Mouse (Mus musculus) heart, adult 2 months (tissue): ENCODE measurements around the gene Lcn2. TPM values are rescaled to one million over a fixed set of nuclear protein-coding genes. Genes with fewer than 3 reads are reported as not detected.
A peak's percentile ranks its signal among the peaks of the same experiment; 100 is the strongest.

ENCODE experiments used
- DNase-seq, 2 experiments: peaks; one replicate each; pipeline ENCODE4 v3.0.0; 2021
- H3K27ac ChIP-seq: fragments of 200-600 bp; 2 replicates; pipeline ENCODE4 v1.8.1; 2022
- H3K27me3 ChIP-seq: fragments of 200-500 bp; 2 replicates; pipeline ENCODE4 v1.6.1; 2012; ENCODE audit warnings: mild to moderate bottlenecking, low read length, inconsistent platforms, mixed read lengths; ENCODE audit not compliant: control insufficient read depth, insufficient read depth
- H3K36me3 ChIP-seq: fragments of 200-500 bp; 2 replicates; pipeline ENCODE4 v1.6.1; 2012; ENCODE audit warnings: low read length, inconsistent platforms; ENCODE audit not compliant: control insufficient read depth, insufficient read depth
- H3K4me1 ChIP-seq: fragments of 200-500 bp; 2 replicates; pipeline ENCODE4 v1.6.1; 2011; ENCODE audit warnings: low read length; ENCODE audit not compliant: control insufficient read depth, insufficient read depth
- H3K4me3 ChIP-seq: fragments of 200-600 bp; 2 replicates; pipeline ENCODE4 v1.8.1; 2022
- H3K79me2 ChIP-seq: fragments of 200-500 bp; replicated peaks from 2 replicates; pipeline ENCODE4 v1.6.1; 2012; ENCODE audit warnings: mild to moderate bottlenecking, inconsistent platforms, low read length, moderate library complexity, mixed read lengths; ENCODE audit not compliant: control insufficient read depth, insufficient read depth
- H3K9ac ChIP-seq: fragments of 200-500 bp; 2 replicates; pipeline ENCODE4 v1.6.1; 2012; ENCODE audit warnings: low read depth, mild to moderate bottlenecking, control low read depth, inconsistent platforms, low read length, mixed read lengths
- CTCF ChIP-seq: fragments of 200-600 bp; IDR thresholded peaks from 2 replicates; pipeline ENCODE4 v1.8.1; 2022; ENCODE audit warnings: antibody characterized with exemption, mild to moderate bottlenecking, moderate library complexity
- EP300 ChIP-seq: fragments of 200-500 bp; IDR thresholded peaks from 2 replicates; pipeline ENCODE4 v1.6.1; 2011; ENCODE audit warnings: low read depth, low read length, control low read depth; ENCODE audit not compliant: insufficient read depth
- POLR2A ChIP-seq: fragments of 200-500 bp; IDR thresholded peaks from 2 replicates; pipeline ENCODE4 v1.6.1; 2011; ENCODE audit warnings: mild to moderate bottlenecking, low read depth, low read length, control low read depth; ENCODE audit not compliant: insufficient read depth
- WGBS: fragments of 180-500 bp; shearing (Covaris S2); methylation state at CpG from one replicate; pipeline ENCODE4 v1.1.7; 2018; 5-methylcytosine and 5-hydroxymethylcytosine counted together
- intact Hi-C: fragments of 180-260 bp; cut with DNase I; formaldehyde crosslinking; loops from one replicate; pipeline ENCODE4 v1.15.1; 2025
- polyA plus RNA-seq: library from polyadenylated mRNA; depleted of rRNA; stranded (reverse); fragments of >200 nt; gene quantifications from 2 replicates; pipeline ENCODE4 v1.2.3, GENCODE M21; 2012
- total RNA-seq, 2 experiments: library from RNA; stranded (reverse); gene quantifications; 2 replicates each; pipeline ENCODE4 v1.2.3; 2021

Lcn2 gene
- total and polyA plus RNA-seq, 3 experiments, result 4.1 to 11.3 (median 6.9) TPM

GRCm38 (mm10) chr2:32349625-32350255 lies 38.3 kb downstream of the Lcn2 start:
- intact Hi-C loops, result no loop called here
- DNase-seq, result no peak
- Histone ChIP-seq H3K27me3 (peaks cover 7% of the 10 kb centered on the region), H3K36me3 (no peaks in the 10 kb centered on the region), H3K9ac (no peak overlapping the region), H3K4me1 (no peaks in the 10 kb centered on the region; the same call in 1 of the 2 replicates), H3K27ac (no peak overlapping the region), H3K4me3 (no peak overlapping the region), H3K79me2 (no peaks in the 10 kb centered on the region)
- WGBS, result 50% methylated on average over 8 of the region's 8 CpGs
- TF ChIP-seq CTCF (no peak), POLR2A (no peak), EP300 (no peak)

GRCm38 (mm10) chr2:32348311-32348710 lies 39.7 kb downstream of the Lcn2 start:
- peaks cover 7% of the 10 kb centered on the region for H3K27me3 ChIP-seq
- WGBS, result 85% methylated on average over 11 of the region's 11 CpGs
- H3K79me2 ChIP-seq, result no peaks in the 10 kb centered on the region
- intact Hi-C loops, result no loop called here
- H3K4me3 ChIP-seq, result no peak overlapping the region
- H3K4me1 ChIP-seq, result no peaks in the 10 kb centered on the region; the same call in 1 of the 2 replicates
- H3K36me3 ChIP-seq, result no peaks in the 10 kb centered on the region
- no peak overlapping the region for H3K9ac ChIP-seq
- no peak for DNase-seq
- no peak for TF ChIP-seq CTCF
- no peak for TF ChIP-seq POLR2A
- TF ChIP-seq EP300, result no peak
- no peak overlapping the region for H3K27ac ChIP-seq

GRCm38 (mm10) chr2:32347019-32347418 lies 41.0 kb downstream of the Lcn2 start:
- no peaks in the 10 kb centered on the region for H3K79me2 ChIP-seq
- no peak for DNase-seq
- WGBS, result 79% methylated on average over 6 of the region's 6 CpGs
- TF ChIP-seq EP300, result no peak
- TF ChIP-seq CTCF, result no peak
- TF ChIP-seq POLR2A, result no peak
- no peak overlapping the region for H3K9ac ChIP-seq
- H3K4me3 ChIP-seq, result no peak overlapping the region
- no peak overlapping the region for H3K27ac ChIP-seq
- H3K36me3 ChIP-seq, result no peaks in the 10 kb centered on the region
- H3K27me3 ChIP-seq, result peaks cover under 1% of the 10 kb centered on the region
- H3K4me1 ChIP-seq, result no peaks in the 10 kb centered on the region
- intact Hi-C loops, result no loop called here

- Histone ChIP-seq H3K36me3 (no peaks in the 10 kb centered on the region), H3K9ac (no peak overlapping the region), H3K79me2 (no peaks in the 10 kb centered on the region), H3K27ac (no peak overlapping the region), H3K4me3 (no peak overlapping the region), H3K4me1 (no peaks in the 10 kb centered on the region), H3K27me3 (no peaks in the 10 kb centered on the region)
- intact Hi-C loops, result no loop called here
- TF ChIP-seq POLR2A, result no peak
- TF ChIP-seq EP300, result no peak
- TF ChIP-seq CTCF, result no peak
- DNase-seq, result no peak
- WGBS, result 78% methylated on average over 14 of the region's 14 CpGs
These were observed 43.3 kb downstream of the Lcn2 start for GRCm38 (mm10) chr2:32344598-32345321.

- Histone ChIP-seq H3K36me3 (no peaks in the 10 kb centered on the region), H3K27ac (no peak overlapping the region), H3K4me1 (no peaks in the 10 kb centered on the region), H3K79me2 (no peaks in the 10 kb centered on the region), H3K9ac (no peak overlapping the region), H3K27me3 (no peaks in the 10 kb centered on the region), H3K4me3 (no peak overlapping the region)
- no peak for DNase-seq
- 77% methylated on average over 10 of the region's 10 CpGs for WGBS
- intact Hi-C loops, result no loop called here
- TF ChIP-seq EP300 (no peak), POLR2A (no peak), CTCF (no peak)
These were observed 44.0 kb downstream of the Lcn2 start for GRCm38 (mm10) chr2:32344056-32344455.

GRCm38 (mm10) chr2:32343351-32343671 lies 44.7 kb downstream of the Lcn2 start:
- Histone ChIP-seq H3K79me2 (no peaks in the 10 kb centered on the region), H3K27me3 (no peaks in the 10 kb centered on the region), H3K4me3 (no peak overlapping the region), H3K36me3 (no peaks in the 10 kb centered on the region), H3K9ac (no peak overlapping the region), H3K27ac (peak overlapping the region; percentile 65; the same call in 1 of the 2 replicates), H3K4me1 (no peaks in the 10 kb centered on the region)
- intact Hi-C loops, result no loop called here
- DNase-seq, result no peak
- TF ChIP-seq EP300 (no peak), CTCF (no peak), POLR2A (no peak)
- WGBS, result 89% methylated on average over 2 of the region's 2 CpGs
